8 mouse cellular contexts compared by ENCODE assay signal in genomic region chr12:102128791-102129507, GRCm38 (mm10). TPM values are rescaled to one million over a fixed set of nuclear protein-coding genes. Genes with fewer than 3 reads are reported as not detected.
A peak's percentile ranks its signal among the peaks of the same experiment; 100 is the strongest.
DNase-seq lines count a peak whose midpoint lies in the region; ATAC-seq and TF ChIP-seq lines count a peak whose summit lies in the region.

No protein-coding gene starts in this region.

- peak; percentile 76 for DNase-seq in layer of hippocampus, adult 11-12 months (ENCODE audit: low spot score)
- no peak for DNase-seq in layer of hippocampus, adult 9-10 months (ENCODE audit: low spot score)
- DNase-seq in embryonic facial prominence, embryonic 11.5 days (ENCODE audit: low spot score): peak; percentile 67
- peak; percentile 55 to 65 for DNase-seq in heart, adult 2 months
- DNase-seq in kidney, adult 8-10 months: peak; percentile 3 to 18
- DNase-seq in stomach, postnatal 0 days (ENCODE audit: low spot score): peak; percentile 49

- H3K4me2 ChIP-seq in embryonic facial prominence, embryonic 11.5 days (ENCODE audit: low read depth, low read length): peak overlapping the region; percentile 97
- peak overlapping the region; percentile 100 for H3K4me2 ChIP-seq in limb, embryonic 13.5 days (replicated peaks)
- H3K4me2 ChIP-seq in midbrain, embryonic 13.5 days (replicated peaks): peak overlapping the region; percentile 96
- H3K4me2 ChIP-seq in stomach, postnatal 0 days (replicated peaks; ENCODE audit: low read depth): peak overlapping the region; percentile 87

- H3K27me3 ChIP-seq in embryonic facial prominence, embryonic 11.5 days (ENCODE audit: control insufficient read depth, insufficient read depth, low read length): peaks cover 39% of the 10 kb centered on the region
- H3K27me3 ChIP-seq in heart, adult 2 months (ENCODE audit: control insufficient read depth, insufficient read depth, low read length): peaks cover 7% of the 10 kb centered on the region
- peaks cover 79% of the 10 kb centered on the region for H3K27me3 ChIP-seq in limb, embryonic 13.5 days
- H3K27me3 ChIP-seq in midbrain, embryonic 13.5 days: peaks cover 65% of the 10 kb centered on the region
- peaks cover 13% of the 10 kb centered on the region; the same call in 1 of the 2 replicates for H3K27me3 ChIP-seq in stomach, postnatal 0 days (ENCODE audit: control insufficient read depth, insufficient read depth, low read length)

- no peaks in the 10 kb centered on the region for H3K9me3 ChIP-seq in embryonic facial prominence, embryonic 11.5 days (replicated peaks; ENCODE audit: control insufficient read depth, low read length)
- no peaks in the 10 kb centered on the region for H3K9me3 ChIP-seq in limb, embryonic 13.5 days
- H3K9me3 ChIP-seq in midbrain, embryonic 13.5 days: no peaks in the 10 kb centered on the region
- no peaks in the 10 kb centered on the region for H3K9me3 ChIP-seq in stomach, postnatal 0 days (ENCODE audit: control insufficient read depth, low read length)

- no peaks in the 10 kb centered on the region for H3K36me3 ChIP-seq in embryonic facial prominence, embryonic 11.5 days (replicated peaks; ENCODE audit: control insufficient read depth, insufficient read depth, low read depth, low read length)
- H3K36me3 ChIP-seq in heart, adult 2 months (ENCODE audit: control insufficient read depth, insufficient read depth, low read length): no peaks in the 10 kb centered on the region
- no peaks in the 10 kb centered on the region for H3K36me3 ChIP-seq in limb, embryonic 13.5 days
- no peaks in the 10 kb centered on the region for H3K36me3 ChIP-seq in midbrain, embryonic 13.5 days
- no peaks in the 10 kb centered on the region for H3K36me3 ChIP-seq in stomach, postnatal 0 days (ENCODE audit: control insufficient read depth, insufficient read depth, low read length)

- intact Hi-C loops in heart, adult 2 months (cut with DNase I): loop anchor here (5.0 kb wide), 3 partner anchors 127 to 258 kb away; no protein-coding TSS in a partner anchor

- WGBS in embryonic facial prominence, embryonic 11.5 days: under 1% methylated on average over 69 of the region's 73 CpGs
- WGBS in heart, adult 2 months: 1% methylated on average over 73 of the region's 73 CpGs
- 1% methylated on average over 65 of the region's 73 CpGs for WGBS in limb, embryonic 13.5 days
- WGBS in midbrain, embryonic 13.5 days: under 1% methylated on average over 71 of the region's 73 CpGs
- under 1% methylated on average over 64 of the region's 73 CpGs for WGBS in stomach, postnatal 0 days

- TF ChIP-seq EP300 in heart, adult 2 months (IDR thresholded peaks at IDR 0.05; ENCODE audit: insufficient read depth, low read depth, low read length): no peak
- TF ChIP-seq EP300 in stomach, postnatal 0 days (optimal IDR thresholded peaks at IDR 0.05): no peak

- ATAC-seq in embryonic facial prominence, embryonic 11.5 days (replicated peaks; ENCODE audit: insufficient number of reproducible peaks, low FRiP score, low TSS enrichment, low read depth): peak; percentile 64
- ATAC-seq in limb, embryonic 13.5 days (ENCODE audit: low FRiP score, low read depth): peak; percentile 75
- peak; percentile 88 for ATAC-seq in midbrain, embryonic 13.5 days
- peak; percentile 40; the same call in 1 of the 2 replicates for ATAC-seq in stomach, postnatal 0 days (ENCODE audit: low FRiP score, low TSS enrichment)

- peak overlapping the region; percentile 45 for H3K9ac ChIP-seq in embryonic facial prominence, embryonic 11.5 days (replicated peaks; ENCODE audit: low read length)
- H3K9ac ChIP-seq in heart, adult 2 months (ENCODE audit: low read depth, low read length): no peak overlapping the region; the same call in 1 of the 2 replicates
- H3K9ac ChIP-seq in limb, embryonic 13.5 days: peak overlapping the region; percentile 73
- H3K9ac ChIP-seq in midbrain, embryonic 13.5 days (replicated peaks): peak overlapping the region; percentile 58
- peak overlapping the region; percentile 35; the same call in 1 of the 2 replicates for H3K9ac ChIP-seq in stomach, postnatal 0 days (ENCODE audit: low read length)

- no peaks in the 10 kb centered on the region for H3K79me2 ChIP-seq in heart, adult 2 months (replicated peaks; ENCODE audit: control insufficient read depth, insufficient read depth, low read length)

- TF ChIP-seq POLR2A in heart, adult 2 months (IDR thresholded peaks at IDR 0.05; ENCODE audit: insufficient read depth, low read depth, low read length): no peak

- peaks cover 3% of the 10 kb centered on the region; the same call in 1 of the 2 replicates for H3K4me1 ChIP-seq in embryonic facial prominence, embryonic 11.5 days (ENCODE audit: control insufficient read depth, insufficient read depth, low read length)
- no peaks in the 10 kb centered on the region; the same call in 1 of the 2 replicates for H3K4me1 ChIP-seq in heart, adult 2 months (ENCODE audit: control insufficient read depth, insufficient read depth, low read length)
- peaks cover 17% of the 10 kb centered on the region for H3K4me1 ChIP-seq in limb, embryonic 13.5 days
- H3K4me1 ChIP-seq in midbrain, embryonic 13.5 days (replicated peaks): peaks cover 26% of the 10 kb centered on the region
- no peaks in the 10 kb centered on the region for H3K4me1 ChIP-seq in stomach, postnatal 0 days (replicated peaks; ENCODE audit: control insufficient read depth, insufficient read depth)

- no peak overlapping the region for H3K27ac ChIP-seq in embryonic facial prominence, embryonic 11.5 days (replicated peaks; ENCODE audit: low read depth, low read length)
- H3K27ac ChIP-seq in heart, adult 2 months: no peak overlapping the region
- no peak overlapping the region for H3K27ac ChIP-seq in limb, embryonic 13.5 days
- no peak overlapping the region for H3K27ac ChIP-seq in midbrain, embryonic 13.5 days
- H3K27ac ChIP-seq in stomach, postnatal 0 days (replicated peaks): no peak overlapping the region

- H3K4me3 ChIP-seq in embryonic facial prominence, embryonic 11.5 days (ENCODE audit: low read depth, low read length): peak overlapping the region; percentile 47
- peak overlapping the region; percentile 42 for H3K4me3 ChIP-seq in heart, adult 2 months
- H3K4me3 ChIP-seq in limb, embryonic 13.5 days: peak overlapping the region; percentile 60
- peak overlapping the region; percentile 52 for H3K4me3 ChIP-seq in midbrain, embryonic 13.5 days (replicated peaks)
- H3K4me3 ChIP-seq in stomach, postnatal 0 days (ENCODE audit: low read depth, low read length): peak overlapping the region; percentile 47

- peak; percentile 59 for TF ChIP-seq CTCF in heart, adult 2 months (IDR thresholded peaks at IDR 0.05)
- TF ChIP-seq CTCF in stomach, postnatal 0 days (IDR thresholded peaks at IDR 0.05; ENCODE audit: low read depth): peak; percentile 54

RNA-seq across cellular contexts. Expression of gene Slc24a4, which starts 0.4 kb away (rescaled TPM):
- 0.04 and 0.24 TPM in 2 replicates for polyA plus RNA-seq in embryonic facial prominence, embryonic 11.5 days (2014; fragmentation: Nextera tagmentation; extraction: Ambion mirVana)
- total RNA-seq in heart, adult 2 months (2021): 1 to 10 TPM in 1 of 2 experiments, under 1 TPM in 1; 0.50 to 1.3 TPM
- polyA plus RNA-seq in heart, adult 2 months (2012; rRNA removed): 0.98 and 1.3 TPM in 2 replicates
- polyA plus RNA-seq in limb, embryonic 13.5 days (2015; fragmentation: Nextera tagmentation; extraction: Ambion mirVana): 0.82 and 0.85 TPM in 2 replicates
- 1.1 and 1.3 TPM in 2 replicates for polyA plus RNA-seq in midbrain, embryonic 13.5 days (2015; fragmentation: Nextera tagmentation; extraction: Ambion mirVana)
- polyA plus RNA-seq in stomach, postnatal 0 days (2015; fragmentation: Nextera tagmentation; extraction: Ambion mirVana): 0.28 and 0.30 TPM in 2 replicates
